Mouse (Mus musculus) kidney, adult 11 months (tissue): Measurements from ENCODE around the gene 4930522H14Rik.
A peak's percentile ranks its signal among the peaks of the same experiment; 100 is the strongest.

Experiments used
- DNase-seq: peaks from one replicate; pipeline ENCODE4 v3.0.0; 2022

The 4930522H14Rik gene

GRCm38 (mm10) chr4:109531111-109531510 lies at the start of gene 4930522H14Rik:
Gene 4930522H14Rik, minus strand, starts transcription at chr4:109531297.
- DNase-seq = no peak

- no peak for DNase-seq
Observed at GRCm38 (mm10) chr4:109578356-109578755, 47.3 kb upstream of the 4930522H14Rik start.

- no peak for DNase-seq
Observed at GRCm38 (mm10) chr4:109576933-109577332, 45.8 kb upstream of the 4930522H14Rik start.

GRCm38 (mm10) chr4:109574845-109575244 lies 43.7 kb upstream of the 4930522H14Rik start:
- DNase-seq = no peak

GRCm38 (mm10) chr4:109574331-109574730 lies 43.2 kb upstream of the 4930522H14Rik start:
- no peak for DNase-seq

- DNase-seq = no peak
Observed at GRCm38 (mm10) chr4:109572632-109573031, 41.5 kb upstream of the 4930522H14Rik start.

- DNase-seq = no peak
Observed at GRCm38 (mm10) chr4:109569421-109569820, 38.3 kb upstream of the 4930522H14Rik start.

GRCm38 (mm10) chr4:109568959-109569358 lies 37.9 kb upstream of the 4930522H14Rik start:
- no peak for DNase-seq

GRCm38 (mm10) chr4:109564711-109565110 lies 33.6 kb upstream of the 4930522H14Rik start:
- no peak for DNase-seq

GRCm38 (mm10) chr4:109550338-109551150 lies 19.4 kb upstream of the 4930522H14Rik start:
- DNase-seq = peak; percentile 45

GRCm38 (mm10) chr4:109547306-109547705 lies 16.2 kb upstream of the 4930522H14Rik start:
- DNase-seq = no peak

GRCm38 (mm10) chr4:109546538-109546937 lies 15.4 kb upstream of the 4930522H14Rik start:
- DNase-seq = no peak

GRCm38 (mm10) chr4:109530245-109530816 lies 766 bp downstream of the 4930522H14Rik start:
- DNase-seq = no peak

- peak; percentile 51 for DNase-seq
Observed at GRCm38 (mm10) chr4:109504885-109505284, 26.2 kb downstream of the 4930522H14Rik start.

- DNase-seq = no peak
Observed at GRCm38 (mm10) chr4:109498476-109498875, 32.6 kb downstream of the 4930522H14Rik start.

GRCm38 (mm10) chr4:109493581-109493980 lies 37.5 kb downstream of the 4930522H14Rik start:
- DNase-seq = peak; percentile 40

- no peak for DNase-seq
Observed at GRCm38 (mm10) chr4:109488812-109489211, 42.3 kb downstream of the 4930522H14Rik start.

GRCm38 (mm10) chr4:109484621-109485020 lies 46.5 kb downstream of the 4930522H14Rik start, which contains the start of gene Rnf11:
Gene Rnf11, minus strand, starts transcription at chr4:109484728.
- no peak for DNase-seq

GRCm38 (mm10) chr4:109482701-109483100 lies 48.4 kb downstream of the 4930522H14Rik start:
- DNase-seq = no peak

- no peak for DNase-seq
Observed at GRCm38 (mm10) chr4:109481424-109481823, 49.7 kb downstream of the 4930522H14Rik start.

GRCm38 (mm10) chr4:109477454-109477853 lies 53.6 kb downstream of the 4930522H14Rik start:
- DNase-seq = peak; percentile 52

- DNase-seq = peak; percentile 93
Observed at GRCm38 (mm10) chr4:109476554-109477014, 54.5 kb downstream of the 4930522H14Rik start.

GRCm38 (mm10) chr4:109475577-109476553 lies 55.2 kb downstream of the 4930522H14Rik start:
- peak; percentile 46 for DNase-seq
